Mouse (Mus musculus) heart, adult 18-20 months (tissue): ENCODE data around the gene Rnaseh2b. TPM values are rescaled to one million over a fixed set of nuclear protein-coding genes. Genes with fewer than 3 reads are reported as not detected.
A peak's percentile ranks its signal among the peaks of the same experiment; 100 is the strongest.

Experiments
- DNase-seq, 2 experiments: peaks; one replicate each; pipeline ENCODE4 v3.0.0; 2021 to 2022; ENCODE audit warnings: mixed read lengths in 1 of 2
- long read RNA-seq, 2 experiments: library from polyadenylated mRNA; stranded (forward); transcript quantifications; one replicate each; pipeline ENCODE4 v2.0.0; 2021
- total RNA-seq, 2 experiments: library from RNA; stranded (reverse); gene quantifications; 2 replicates each; pipeline ENCODE4 v1.2.3; 2021

Gene Rnaseh2b
- 1 to 10 TPM; 7.4 to 9.4 TPM for total RNA-seq
- long read RNA-seq, experiment 1, partial matches to known transcripts, result 1 of 8 reads
- long read RNA-seq, experiment 1, other reads (novel, unspliced or antisense), result 4 of 8 reads
- long read RNA-seq, experiment 2, partial matches to known transcripts, result 0 of 4 reads
- long read RNA-seq, experiment 2, other reads (novel, unspliced or antisense), result 2 of 4 reads

DNA sequence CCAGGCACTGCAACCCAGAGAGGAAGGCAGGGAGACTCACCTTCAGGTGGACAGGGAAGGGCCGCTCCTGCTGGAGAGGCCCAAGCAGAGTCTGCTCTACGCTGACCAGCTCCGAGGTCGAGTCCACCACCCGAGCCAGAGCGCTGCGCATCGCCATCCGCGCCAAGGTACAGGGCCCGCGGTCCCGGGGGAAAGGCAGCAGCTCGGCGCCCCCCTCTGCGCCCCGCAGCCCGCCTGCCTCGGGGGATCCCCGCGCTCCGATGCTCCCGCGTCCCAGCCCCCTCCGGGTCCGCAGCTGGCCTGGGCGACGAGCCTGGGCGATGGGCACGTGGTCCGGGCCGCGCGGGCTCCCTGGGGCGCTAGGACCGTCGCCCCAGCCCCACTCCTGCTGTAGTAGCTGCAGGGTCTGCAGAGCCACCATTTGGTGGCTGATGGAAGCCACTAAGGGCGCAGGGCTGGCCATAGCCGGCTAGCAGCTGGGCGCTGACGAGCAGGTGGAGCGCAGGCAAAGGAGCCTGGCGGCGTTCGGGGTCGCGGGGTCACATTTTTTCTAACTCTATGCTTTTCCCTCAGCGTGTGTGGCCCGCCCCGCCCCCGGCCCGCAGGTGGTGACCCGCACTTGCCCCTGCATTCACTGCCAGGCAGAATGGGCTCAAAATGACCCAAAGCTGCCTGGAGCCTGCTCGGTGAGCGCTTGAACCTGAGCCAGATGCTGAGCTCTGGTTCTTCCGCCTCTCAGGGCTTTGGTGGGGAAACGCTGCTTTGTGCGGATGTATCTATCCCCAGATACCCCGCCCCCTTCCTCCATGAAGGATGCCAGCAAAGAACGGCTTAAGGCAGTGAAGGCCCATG, at the start of gene Rnaseh2b, which contains the start of gene Dleu7:
Rnaseh2b (plus strand) TSS at position 102 of the 852 bp plus-strand sequence.
Dleu7 (minus strand) TSS at position 560 of the 852 bp plus-strand sequence.
- peak; percentile 9 to 26 for DNase-seq

GRCm38 (mm10) chr14:62243530-62243929, 48.9 kb upstream of the Rnaseh2b start:
- DNase-seq, result no peak

DNA sequence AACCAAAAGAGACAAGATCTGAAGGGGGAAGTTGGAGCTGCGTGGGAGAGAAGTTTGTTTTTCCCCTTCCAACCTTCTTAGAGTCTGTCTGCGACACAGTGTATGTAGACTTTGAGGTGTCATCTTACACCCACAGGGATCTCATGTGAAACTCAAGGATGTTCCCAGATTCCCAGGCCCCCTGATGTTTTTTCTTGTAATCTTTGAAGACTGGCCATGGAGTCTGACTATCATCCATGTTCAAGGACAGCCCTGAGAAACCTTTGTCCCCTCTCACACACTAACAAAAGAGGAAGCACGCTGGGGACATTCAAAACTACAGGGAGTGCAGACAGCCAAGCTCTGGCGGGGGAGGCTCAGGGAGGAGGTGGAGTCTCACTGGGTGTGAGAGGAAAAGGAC, 46.8 kb upstream of the Rnaseh2b start:
- DNase-seq, result peak; percentile 19 to 37

GRCm38 (mm10) chr14:62248345-62248744, 44.0 kb upstream of the Rnaseh2b start:
- no peak for DNase-seq

GRCm38 (mm10) chr14:62248796-62249195, 43.6 kb upstream of the Rnaseh2b start:
- no peak for DNase-seq

DNA sequence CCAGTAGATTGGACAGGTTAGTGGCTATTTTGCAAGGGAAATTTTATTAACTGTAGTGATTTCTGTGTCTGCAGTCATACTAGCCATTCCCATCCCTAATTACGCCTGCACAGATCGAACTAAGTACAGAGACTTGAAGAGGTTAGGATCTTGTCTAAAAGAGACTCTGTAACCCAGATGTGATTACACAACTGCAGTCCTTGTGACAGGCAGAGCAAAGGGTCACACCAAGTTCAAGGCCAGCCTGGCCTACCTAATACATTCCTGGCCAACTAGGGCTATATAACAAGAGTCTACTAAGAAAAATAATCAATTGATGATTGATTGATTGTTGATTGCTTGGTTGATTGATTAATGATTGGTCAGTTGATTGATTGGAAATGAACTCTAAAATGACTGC, 43.1 kb upstream of the Rnaseh2b start:
- DNase-seq, result no peak

DNA sequence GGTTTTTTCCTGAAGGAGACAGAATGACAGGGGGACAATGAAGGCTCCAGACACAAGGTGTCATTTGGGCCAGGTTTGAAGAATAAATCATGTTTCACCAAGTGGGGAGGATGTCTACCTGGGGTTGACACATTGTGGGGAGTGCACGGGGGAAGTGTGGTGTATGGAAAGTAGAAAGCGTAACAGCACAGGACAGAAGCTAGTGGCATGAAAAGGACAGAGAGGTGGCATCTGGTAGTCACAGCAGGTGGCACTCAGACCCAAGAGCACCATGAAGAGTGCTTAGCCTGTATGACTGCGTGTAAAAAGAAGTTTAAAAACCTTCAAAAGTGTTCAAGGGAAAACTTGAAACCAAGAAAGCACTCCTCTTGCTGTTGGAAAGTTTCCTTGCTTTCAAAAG, 42.3 kb upstream of the Rnaseh2b start:
- DNase-seq, result no peak

GRCm38 (mm10) chr14:62251999-62252398, 40.4 kb upstream of the Rnaseh2b start:
- DNase-seq, result peak; percentile 52 to 77

GRCm38 (mm10) chr14:62254371-62254770, 38.0 kb upstream of the Rnaseh2b start:
- DNase-seq, result no peak

- no peak for DNase-seq
Measured at GRCm38 (mm10) chr14:62256066-62256465, 36.3 kb upstream of the Rnaseh2b start.

DNA sequence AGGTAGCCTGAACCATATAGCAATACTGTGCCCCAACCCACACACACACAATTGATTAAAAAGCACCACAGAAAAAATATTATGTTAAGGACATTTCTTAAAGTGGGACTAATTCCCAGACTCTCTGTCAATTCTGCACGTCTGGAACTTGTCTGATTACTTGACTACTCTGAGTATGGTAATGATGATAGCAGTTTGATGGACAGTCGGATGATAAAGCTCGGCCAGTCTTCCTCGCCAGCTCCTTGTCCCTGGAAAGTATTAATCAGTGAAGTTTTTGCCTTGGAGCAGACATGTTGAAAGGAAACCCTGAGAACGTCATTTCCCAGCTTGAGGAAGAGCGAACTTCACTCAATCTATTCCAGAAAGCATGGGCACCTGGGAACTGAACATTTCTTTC, 34.3 kb upstream of the Rnaseh2b start:
- no peak for DNase-seq

- DNase-seq, result peak in 1 of 2 experiments; percentile 34
Measured at GRCm38 (mm10) chr14:62258978-62259536, 33.3 kb upstream of the Rnaseh2b start.

DNA sequence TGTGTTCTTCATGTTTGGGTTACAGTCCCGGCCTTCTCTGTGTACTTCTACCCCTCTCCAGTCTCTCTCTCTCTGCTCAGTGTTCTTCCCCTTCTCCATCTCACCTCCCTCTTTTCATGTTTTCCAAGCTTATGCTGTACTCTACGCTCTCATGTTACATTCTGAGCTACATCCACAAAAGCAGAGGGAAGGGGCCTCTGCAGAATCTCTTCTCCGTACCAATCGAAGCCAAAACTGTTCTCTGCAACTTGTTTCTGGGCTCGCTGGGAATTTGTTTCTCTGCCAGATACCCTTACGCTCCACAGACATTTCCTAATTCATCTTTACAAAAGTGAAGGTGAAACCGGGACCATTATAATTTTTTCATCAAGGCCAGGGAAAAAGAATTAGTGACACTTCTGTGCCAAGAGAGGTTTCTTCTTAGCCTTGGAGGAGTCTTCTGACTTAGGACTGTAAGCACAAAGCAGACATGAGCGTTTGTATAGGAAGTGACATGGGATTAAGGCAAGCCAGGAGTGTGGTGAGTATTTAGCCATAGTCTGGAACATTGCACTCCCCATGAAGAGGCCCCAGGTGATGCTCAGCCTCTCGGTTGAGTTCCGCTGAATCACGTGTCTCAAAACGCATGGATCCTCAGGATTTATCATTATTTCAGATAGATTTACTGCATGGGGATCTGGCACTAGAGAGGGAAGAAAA, 21.5 kb upstream of the Rnaseh2b start:
- no peak for DNase-seq

- peak in 1 of 2 experiments; percentile 9 for DNase-seq
Measured at GRCm38 (mm10) chr14:62273604-62274003, 18.8 kb upstream of the Rnaseh2b start.

DNA sequence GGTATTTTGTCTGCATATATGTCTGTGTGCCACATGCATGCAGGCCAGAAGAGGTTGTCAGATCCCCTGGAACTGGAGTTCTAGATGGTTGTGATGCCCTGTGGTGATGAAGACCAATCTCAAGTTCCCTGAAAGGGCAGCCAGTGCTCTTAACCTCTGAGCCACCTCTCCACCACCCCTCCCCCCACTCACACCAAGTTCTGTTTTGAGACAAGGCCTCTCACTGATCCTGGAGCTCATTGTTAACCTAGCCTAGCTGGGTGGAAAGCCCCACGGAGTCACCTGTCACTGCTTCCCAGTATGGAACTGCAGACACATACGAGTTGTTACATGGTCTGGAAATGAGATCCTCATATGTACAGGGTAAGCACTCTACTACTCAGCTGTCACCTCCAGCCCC, 9.4 kb upstream of the Rnaseh2b start:
- no peak for DNase-seq

DNA sequence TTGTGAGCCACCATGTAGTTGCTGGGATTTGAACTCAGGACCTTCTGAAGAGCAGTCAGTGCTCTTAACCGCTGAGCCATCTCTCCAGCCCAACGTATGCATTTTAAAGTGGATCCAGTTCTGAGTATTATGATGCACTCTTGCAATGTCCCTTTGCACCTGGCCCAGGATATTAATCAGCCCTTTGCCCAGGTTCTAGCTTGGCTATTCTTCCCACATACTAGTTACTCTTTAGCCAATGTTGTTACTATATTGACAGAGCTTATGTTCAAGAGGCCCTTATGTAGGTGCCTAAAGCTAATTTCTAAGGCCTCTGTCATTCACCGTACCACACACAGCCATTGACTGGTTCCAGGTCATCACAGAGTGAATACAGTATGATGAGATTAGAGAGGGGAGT, 3.7 kb upstream of the Rnaseh2b start:
- DNase-seq, result no peak

DNA sequence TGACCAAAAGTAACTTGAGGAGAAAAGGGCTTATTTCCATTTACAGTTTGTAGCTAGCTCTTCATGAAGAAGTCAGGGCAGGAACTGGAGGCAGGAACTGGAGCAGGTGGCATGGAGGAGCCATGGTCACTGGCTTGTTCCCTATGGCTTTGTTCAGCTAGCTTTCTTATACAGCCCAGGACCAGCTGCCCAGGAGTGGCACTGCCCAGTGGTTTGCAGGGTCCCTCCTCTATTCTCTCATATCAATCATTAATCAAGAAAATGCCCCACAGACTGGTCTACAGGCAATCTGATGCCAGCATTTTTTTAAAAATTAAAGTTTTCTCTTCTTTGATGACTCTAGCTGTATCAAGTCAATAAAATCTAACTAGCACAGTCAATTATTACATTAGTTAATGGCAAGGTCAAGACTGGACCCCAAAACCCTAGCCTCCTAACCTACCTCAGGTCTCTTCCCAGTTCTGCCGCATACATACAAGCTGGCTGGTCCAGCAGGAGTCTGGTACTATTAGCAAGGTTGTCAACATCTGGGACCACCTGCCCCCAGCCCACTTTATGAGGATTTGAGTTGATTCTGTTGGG, 892 bp upstream of the Rnaseh2b start:
- no peak for DNase-seq

GRCm38 (mm10) chr14:62292166-62292487, 262 bp upstream of the Rnaseh2b start:
- no peak for DNase-seq

- DNase-seq, result no peak
Measured at GRCm38 (mm10) chr14:62298808-62299207, 6.4 kb downstream of the Rnaseh2b start.

GRCm38 (mm10) chr14:62300031-62300430, 7.6 kb downstream of the Rnaseh2b start:
- no peak for DNase-seq

- DNase-seq, result no peak
Measured at GRCm38 (mm10) chr14:62307555-62307954, 15.2 kb downstream of the Rnaseh2b start.

GRCm38 (mm10) chr14:62309026-62309425, 16.6 kb downstream of the Rnaseh2b start:
- DNase-seq, result no peak
